Mouse (Mus musculus) urinary bladder, postnatal 10 days (tissue): ENCODE measurements at regions not wholly inside any gene's neighbourhood (a gene's known extent, or its start where the extent isn't known, plus 50 kb on each side); places are given as distances from the start of the nearest gene placed in this dataset.

Source experiments
- DNase-seq: peaks from one replicate; pipeline ENCODE4 v3.0.0; 2022; ENCODE audit warnings: low spot score

- DNase-seq, result no peak
Measured at GRCm38 (mm10) chr9:60931290-60931689, 136.9 kb downstream of the Uaca start.

DNA sequence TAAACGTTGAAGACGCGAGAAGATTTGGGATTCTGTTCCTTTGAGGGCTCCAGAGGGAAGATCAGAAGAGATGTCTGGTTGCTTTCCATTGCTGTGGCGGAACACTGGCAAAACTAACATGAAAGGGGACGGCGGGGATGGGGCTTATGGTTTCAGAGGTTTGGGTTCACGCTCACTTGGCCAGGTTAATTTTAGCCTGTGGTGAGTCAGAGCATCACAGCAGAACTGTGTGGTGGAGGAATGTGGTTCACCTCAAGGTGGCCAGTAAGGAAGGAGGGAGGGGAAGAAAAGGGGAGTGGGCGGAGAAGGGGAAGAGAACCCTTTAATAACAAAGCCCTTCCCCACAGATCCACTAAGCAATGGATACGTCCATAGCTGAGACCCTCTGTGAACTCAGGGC is 142.6 kb downstream of the Uaca start:
- no peak for DNase-seq

DNA sequence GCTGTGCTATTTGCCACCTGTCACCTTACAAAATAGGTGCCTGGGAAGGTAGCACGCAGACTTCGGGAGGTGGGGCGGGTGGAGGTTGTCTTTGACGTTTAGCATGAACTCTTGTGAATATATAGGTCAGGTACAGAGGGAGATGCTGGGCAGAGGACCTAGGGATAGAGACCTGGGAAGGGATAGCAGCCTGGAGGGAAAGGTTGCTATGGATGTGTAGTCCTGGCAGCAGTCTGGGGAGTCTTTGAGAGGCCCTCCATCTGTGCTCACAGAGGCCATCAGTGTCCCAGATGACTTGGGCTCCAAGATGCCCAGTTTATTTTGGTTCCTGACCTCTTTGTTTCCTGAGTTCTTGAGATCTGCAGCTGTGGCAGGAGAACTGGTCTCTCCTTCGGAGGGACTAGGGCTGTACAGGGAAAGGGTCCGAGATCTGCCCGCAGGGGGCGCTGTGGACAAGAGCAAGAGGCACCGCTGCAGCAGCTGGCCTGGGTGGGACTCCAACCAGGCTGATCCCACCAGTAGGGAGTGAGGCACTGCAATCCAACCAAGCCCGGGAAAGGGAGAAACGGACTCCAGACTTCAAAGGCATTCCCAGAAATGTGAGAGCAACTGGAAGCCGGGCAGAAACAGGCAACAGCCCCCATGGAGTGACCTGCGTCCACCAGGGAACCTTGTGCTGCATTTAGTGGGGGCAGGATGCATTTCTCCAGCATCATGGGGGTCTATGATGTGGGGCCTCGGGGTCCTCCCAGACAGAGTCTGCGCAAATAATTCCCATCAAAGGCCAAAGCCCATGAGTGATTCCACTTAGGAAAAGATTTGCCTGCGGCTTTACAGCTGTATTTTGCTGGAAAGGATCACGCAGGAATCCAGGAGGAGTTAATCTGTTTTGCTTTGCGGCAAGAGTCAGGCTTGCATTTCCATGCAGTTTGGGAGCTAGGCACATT is 145.8 kb downstream of the Uaca start:
- DNase-seq, result peak; percentile 75

GRCm38 (mm10) chr9:60947363-60947762 is 153.0 kb downstream of the Uaca start:
- DNase-seq, result no peak

GRCm38 (mm10) chr9:60948531-60949070 is 154.3 kb downstream of the Uaca start:
- DNase-seq, result no peak

- no peak for DNase-seq
Measured at GRCm38 (mm10) chr9:60950161-60950560, 155.8 kb downstream of the Uaca start.

GRCm38 (mm10) chr9:60951071-60951561 is 156.8 kb downstream of the Uaca start:
- no peak for DNase-seq

DNA sequence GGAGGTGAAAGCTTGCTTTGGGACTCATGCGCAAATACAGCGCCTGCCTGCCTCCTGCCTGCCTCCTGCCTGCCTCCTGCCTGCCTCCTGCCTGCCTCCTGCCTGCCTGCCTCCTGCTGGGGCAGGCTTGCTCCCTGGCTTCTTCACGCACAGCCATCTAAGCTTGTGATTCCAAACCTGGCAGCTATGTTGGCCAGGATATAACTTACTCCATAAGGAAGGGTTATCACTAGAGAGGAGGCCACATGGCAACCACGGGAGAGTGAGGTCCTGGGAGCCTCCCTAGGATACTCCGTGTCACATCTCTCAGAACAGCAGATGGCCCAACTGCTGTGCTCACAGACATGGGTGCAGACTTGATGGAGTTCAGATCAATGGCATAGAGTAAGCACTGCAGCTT is 163.1 kb downstream of the Uaca start:
- no peak for DNase-seq

- DNase-seq, result no peak
Measured at GRCm38 (mm10) chr9:60959537-60959936, 165.2 kb downstream of the Uaca start.

DNA sequence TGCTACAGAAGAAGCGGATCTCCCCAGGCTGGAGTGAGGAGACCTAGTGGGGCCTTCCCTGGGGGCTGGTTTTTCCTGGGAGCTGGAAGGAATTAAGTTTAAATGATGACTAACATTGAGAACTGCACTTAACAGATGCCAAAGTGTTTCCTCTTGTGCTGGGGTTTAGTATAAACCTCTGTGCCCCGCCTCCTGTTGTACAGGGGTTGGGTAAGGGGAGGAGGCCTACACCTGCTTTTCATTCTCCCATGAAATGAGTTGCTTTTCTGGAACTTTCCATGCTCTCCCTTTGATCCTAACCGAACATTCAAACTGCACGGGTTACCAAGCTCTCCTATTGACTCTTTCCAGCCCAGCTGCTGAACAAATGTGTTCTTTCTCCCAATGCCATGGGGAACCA is 167.7 kb downstream of the Uaca start:
- DNase-seq, result no peak

- no peak for DNase-seq
Measured at GRCm38 (mm10) chr9:60965641-60966040, 171.3 kb downstream of the Uaca start.

DNA sequence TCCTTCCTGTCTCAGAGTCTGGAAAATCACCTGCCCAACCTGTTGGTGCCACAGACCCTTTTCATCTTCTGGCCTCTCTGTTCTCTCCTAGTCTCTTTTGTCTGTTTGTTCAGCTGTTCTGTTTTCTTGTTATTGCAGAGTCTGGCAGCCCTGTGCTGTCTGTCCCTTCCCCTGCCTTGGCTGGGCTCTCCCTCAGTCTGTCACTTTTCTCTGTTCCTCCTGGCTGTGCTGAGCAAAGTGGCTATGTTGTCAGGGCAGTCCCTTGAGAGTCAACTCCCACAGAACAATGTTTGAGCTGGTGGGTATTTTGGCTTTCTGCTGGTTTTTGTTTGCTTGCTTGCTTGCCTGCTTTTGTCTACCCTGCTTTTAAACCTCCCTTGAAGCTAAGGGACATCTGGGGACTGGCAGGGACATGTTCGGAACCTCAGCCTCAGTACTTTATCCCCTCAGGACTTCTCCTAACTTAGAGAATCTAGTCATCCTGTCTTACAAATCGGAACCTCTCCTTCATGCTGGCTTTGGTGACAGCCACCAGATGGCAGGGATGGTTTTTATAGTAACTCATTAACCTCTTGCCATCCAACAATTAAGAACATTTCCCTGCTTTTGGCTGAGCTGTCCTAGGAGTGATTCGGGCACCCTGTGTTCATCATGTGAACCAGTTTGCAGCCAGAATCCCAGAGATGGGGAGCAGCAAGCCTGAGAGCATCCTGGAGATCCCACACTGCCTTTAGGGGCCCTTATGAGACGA is 174.1 kb downstream of the Uaca start:
- DNase-seq, result no peak

GRCm38 (mm10) chr9:60972201-60972910 is 178.0 kb downstream of the Uaca start:
- no peak for DNase-seq

DNA sequence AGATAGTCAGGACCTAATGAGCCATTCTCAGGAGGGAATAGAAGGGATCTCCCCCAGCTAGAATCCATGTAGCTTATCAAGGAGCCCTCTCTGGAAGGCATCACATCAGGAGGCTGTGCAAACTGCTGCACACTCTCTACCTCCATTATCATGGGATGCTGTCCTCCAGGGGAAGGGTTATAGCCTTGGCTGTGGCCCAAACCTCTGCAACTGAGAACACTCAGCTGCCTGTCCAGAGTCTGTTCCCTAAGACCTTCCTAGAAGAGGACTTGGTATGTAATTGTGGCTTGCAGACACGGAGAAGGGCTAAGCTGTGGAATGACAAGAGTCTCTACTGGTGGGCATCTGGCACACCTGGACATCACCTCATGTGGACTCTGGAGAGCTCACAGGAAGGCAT is 180.2 kb downstream of the Uaca start:
- no peak for DNase-seq

DNA sequence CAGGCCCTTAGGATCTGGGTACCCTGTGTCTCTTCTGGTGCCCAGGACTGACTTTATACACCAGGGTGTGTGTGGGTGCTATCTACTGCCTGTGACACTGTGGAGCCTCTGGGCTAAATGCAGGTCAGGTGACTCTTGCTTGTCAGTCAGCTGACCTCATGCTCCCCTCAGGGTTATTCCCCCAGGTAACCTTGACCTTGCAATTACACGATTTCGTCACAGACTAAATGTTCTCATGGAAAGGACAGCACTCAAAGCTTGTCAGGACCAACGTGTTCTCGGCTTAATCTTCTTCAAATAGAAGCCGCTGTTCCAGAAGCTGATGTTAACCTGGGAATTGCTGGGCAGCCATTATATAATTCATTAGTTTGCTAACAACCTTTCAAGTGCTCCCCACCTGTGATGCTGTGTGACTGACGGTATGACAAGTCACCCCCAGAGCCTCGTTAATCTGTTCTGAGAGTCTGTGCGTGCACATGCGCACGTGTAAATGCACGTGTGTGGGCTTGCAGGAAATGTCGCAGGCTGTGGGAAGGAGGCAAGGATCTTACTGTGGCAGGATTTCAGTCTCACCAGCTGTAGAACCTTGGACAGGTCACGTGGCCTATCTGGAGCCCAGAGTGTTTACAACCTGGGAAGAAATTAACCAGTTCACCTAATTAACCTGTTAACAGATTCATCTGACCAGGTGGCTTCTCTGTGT is 188.2 kb downstream of the Uaca start:
- DNase-seq, result no peak

GRCm38 (mm10) chr9:60983246-60983645 is 188.9 kb downstream of the Uaca start:
- DNase-seq, result no peak

GRCm38 (mm10) chr9:60988113-60988512 is 193.8 kb downstream of the Uaca start:
- no peak for DNase-seq

DNA sequence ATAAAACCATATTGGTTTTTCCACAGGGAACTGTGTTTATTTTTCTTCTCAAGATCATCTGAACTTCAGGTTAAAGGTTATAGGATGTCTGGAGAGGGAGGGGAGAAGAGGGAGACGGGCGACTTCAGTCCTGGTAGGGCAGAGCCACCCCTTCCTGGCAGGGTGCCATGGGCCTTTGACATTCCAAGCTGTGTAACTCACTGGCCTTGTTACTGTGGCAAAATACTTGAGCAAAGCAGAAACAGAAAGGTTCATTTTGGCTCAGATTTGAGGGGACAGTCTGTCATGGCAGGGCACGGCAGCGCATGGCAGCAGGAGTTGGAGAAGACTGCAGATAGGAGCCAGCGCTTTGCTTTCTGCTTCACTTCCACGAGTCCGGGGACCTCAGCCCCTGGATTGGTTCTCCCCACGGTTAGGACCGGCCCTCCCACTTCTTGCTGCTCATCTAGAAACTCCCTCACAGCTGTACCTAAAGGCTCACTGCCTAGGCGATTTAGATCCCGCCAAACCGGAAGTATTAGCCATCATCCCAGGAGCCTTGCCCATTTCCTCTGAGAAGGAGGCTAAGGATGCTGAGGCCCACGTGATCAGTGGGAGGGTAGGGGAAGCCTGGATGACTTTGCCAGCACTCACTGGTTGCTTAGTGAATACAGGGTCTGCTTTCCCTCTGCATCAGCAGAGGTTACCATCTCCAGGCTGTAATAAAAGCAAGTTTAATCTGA is 195.5 kb downstream of the Uaca start:
- no peak for DNase-seq

DNA sequence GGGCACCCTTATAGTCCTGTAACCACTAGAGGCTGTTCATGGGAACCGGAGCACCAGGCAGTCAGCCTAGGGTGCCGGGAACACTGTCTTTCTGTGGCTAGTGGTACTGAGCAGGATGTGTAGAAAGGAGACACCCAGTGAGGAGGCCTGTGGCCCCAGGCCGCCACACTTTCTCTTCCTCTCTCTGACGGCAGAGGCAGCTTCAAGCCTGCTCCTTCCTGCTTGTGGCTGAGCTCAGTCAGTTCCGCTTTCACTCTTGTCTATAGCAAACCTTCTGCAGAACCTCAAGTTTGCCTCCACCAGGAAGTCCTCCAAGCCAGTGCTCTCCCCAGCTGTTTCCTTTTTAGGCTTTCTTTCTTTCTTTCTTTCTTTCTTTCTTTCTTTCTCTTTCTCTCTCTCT is 197.2 kb downstream of the Uaca start:
- DNase-seq, result no peak

GRCm38 (mm10) chr9:60993661-60994060 is 199.3 kb downstream of the Uaca start:
- no peak for DNase-seq

GRCm38 (mm10) chr9:60995096-60995495 is 200.8 kb downstream of the Uaca start:
- DNase-seq, result no peak
